Mouse (Mus musculus): ENCODE results near the gene Ell.

DNA sequence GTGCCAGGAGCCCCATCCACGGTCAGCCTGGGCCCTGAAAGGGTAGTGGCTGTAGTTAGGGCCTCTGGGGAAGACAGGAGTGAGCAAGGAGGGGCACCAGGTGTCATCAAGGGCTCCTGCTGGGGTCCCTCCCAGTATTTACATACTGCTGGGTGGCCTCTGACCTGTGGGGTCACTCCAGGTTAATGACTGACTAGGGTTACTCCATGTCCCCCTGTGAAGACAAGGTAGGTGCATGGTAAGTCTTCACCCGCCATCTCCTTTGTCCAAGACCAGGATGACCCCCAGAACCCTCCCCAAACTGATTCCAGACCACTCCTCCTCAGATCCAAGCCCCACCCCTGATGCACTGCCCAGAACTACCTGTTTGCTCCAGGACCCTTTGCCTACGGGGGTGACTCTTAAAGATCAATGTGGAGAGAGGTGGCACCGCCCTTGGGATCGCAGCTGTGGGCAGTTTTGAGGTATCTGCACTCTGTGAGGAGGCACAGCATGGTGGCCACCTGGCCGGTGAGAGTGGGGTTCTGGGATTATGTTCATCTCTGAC is 93.2 kb downstream of the Ell start, which contains the start of gene Gdf15:
- TF ChIP-seq POLR2A (IDR thresholded peaks at IDR 0.05; ENCODE audit: borderline replicate concordance, extremely low read depth, low read depth, low read length): no peak
- no peak for TF ChIP-seq CTCF (IDR thresholded peaks at IDR 0.05; ENCODE audit: insufficient read depth, low read length)
